Mouse (Mus musculus) small intestine, adult 2 months (tissue): ENCODE data around the gene Astn2. TPM values are rescaled to one million over a fixed set of nuclear protein-coding genes. Genes with fewer than 3 reads are reported as not detected.

Source experiments
- H3K27ac ChIP-seq: fragments of 200-500 bp; 2 replicates; pipeline ENCODE4 v1.5.1; 2012; ENCODE audit warnings: low read depth, low read length, control low read depth, inconsistent platforms; ENCODE audit not compliant: insufficient read depth
- H3K27me3 ChIP-seq: fragments of 200-500 bp; 2 replicates; pipeline ENCODE4 v1.6.1; 2012; ENCODE audit warnings: mild to moderate bottlenecking, moderate library complexity, low read length, inconsistent platforms; ENCODE audit not compliant: control insufficient read depth, insufficient read depth
- H3K36me3 ChIP-seq: fragments of 200-500 bp; 2 replicates; pipeline ENCODE4 v1.6.1; 2012; ENCODE audit warnings: mild to moderate bottlenecking, low read length, control low read depth, inconsistent platforms; ENCODE audit not compliant: control insufficient read depth, insufficient read depth
- H3K4me1 ChIP-seq: fragments of 200-500 bp; 2 replicates; pipeline ENCODE4 v1.6.1; 2012; ENCODE audit warnings: low read length, inconsistent platforms, mixed read lengths; ENCODE audit not compliant: control insufficient read depth, insufficient read depth, insufficient read length
- H3K4me3 ChIP-seq: fragments of 200-500 bp; 2 replicates; pipeline ENCODE4 v1.5.1; 2012; ENCODE audit warnings: low read depth, mild to moderate bottlenecking, control low read depth, inconsistent platforms, low read length, moderate library complexity
- CTCF ChIP-seq: fragments of 200-500 bp; IDR thresholded peaks from 2 replicates; pipeline ENCODE4 v1.5.1; 2012; ENCODE audit warnings: low read depth, mild to moderate bottlenecking, control low read depth, inconsistent platforms, low read length, moderate library complexity, mixed read lengths; ENCODE audit not compliant: insufficient replicate concordance, insufficient read length; ENCODE audit errors: extremely low read depth
- POLR2A ChIP-seq: fragments of 200-500 bp; IDR thresholded peaks from 2 replicates; pipeline ENCODE4 v1.6.1; 2012; ENCODE audit warnings: low read depth, mild to moderate bottlenecking, control low read depth, inconsistent platforms, low read length, moderate library complexity
- WGBS: fragments of 180-500 bp; shearing (Covaris S2); methylation state at CpG from one replicate; pipeline ENCODE4 v1.1.7; 2018; 5-methylcytosine and 5-hydroxymethylcytosine counted together
- polyA plus RNA-seq: library from polyadenylated mRNA; depleted of rRNA; stranded (reverse); fragments of >200 nt; gene quantifications from 2 replicates; pipeline ENCODE4 v1.2.3, GENCODE M21; 2012

Astn2 gene
- polyA plus RNA-seq, 1 experiment = 0.37 TPM

GRCm38 (mm10) chr4:66102037-66102436 lies 302.4 kb downstream of the Astn2 start:
- Histone ChIP-seq H3K36me3 (no peaks in the 10 kb centered on the region), H3K4me1 (no peaks in the 10 kb centered on the region), H3K27ac (no peak overlapping the region), H3K4me3 (no peak overlapping the region), H3K27me3 (no peaks in the 10 kb centered on the region)
- TF ChIP-seq POLR2A (no peak), CTCF (no peak)
- 78% methylated on average over 5 of the region's 5 CpGs for WGBS

GRCm38 (mm10) chr4:66097629-66098028 lies 306.8 kb downstream of the Astn2 start:
- no peak overlapping the region for H3K4me3 ChIP-seq
- no peak overlapping the region for H3K27ac ChIP-seq
- no peaks in the 10 kb centered on the region for H3K4me1 ChIP-seq
- 78% methylated on average over 1 of the region's 1 CpGs for WGBS
- TF ChIP-seq CTCF = no peak
- no peaks in the 10 kb centered on the region for H3K27me3 ChIP-seq
- H3K36me3 ChIP-seq = no peaks in the 10 kb centered on the region

DNA sequence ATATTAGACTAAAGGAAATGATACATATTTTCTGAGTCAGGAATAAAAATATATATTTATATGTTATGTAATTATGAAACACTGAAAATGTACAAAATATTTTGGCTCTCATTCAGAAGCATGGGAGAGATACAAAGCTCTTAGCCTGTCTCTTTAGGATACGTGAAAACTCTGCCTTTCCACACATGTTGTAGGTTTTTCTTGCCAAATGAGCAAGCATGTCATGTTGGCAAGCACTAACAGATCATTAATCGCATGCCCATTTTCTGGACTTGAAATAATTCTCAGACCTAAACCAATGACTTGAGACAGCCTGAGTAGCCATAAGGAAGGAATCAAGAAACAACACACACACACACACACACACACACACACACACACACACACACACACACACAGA lies 308.3 kb downstream of the Astn2 start:
- Histone ChIP-seq H3K4me1 (no peaks in the 10 kb centered on the region), H3K36me3 (no peaks in the 10 kb centered on the region), H3K27ac (no peak overlapping the region), H3K4me3 (no peak overlapping the region), H3K27me3 (no peaks in the 10 kb centered on the region)
- 65% methylated on average over 2 of the region's 2 CpGs for WGBS
- TF ChIP-seq CTCF (no peak), POLR2A (no peak)

GRCm38 (mm10) chr4:66057161-66057560 lies 347.2 kb downstream of the Astn2 start:
- H3K27me3 ChIP-seq = no peaks in the 10 kb centered on the region
- TF ChIP-seq POLR2A (no peak), CTCF (no peak)
- no peak overlapping the region for H3K4me3 ChIP-seq
- no peaks in the 10 kb centered on the region for H3K36me3 ChIP-seq
- H3K27ac ChIP-seq = no peak overlapping the region
- no peaks in the 10 kb centered on the region for H3K4me1 ChIP-seq

GRCm38 (mm10) chr4:66055690-66056089 lies 348.7 kb downstream of the Astn2 start:
- TF ChIP-seq POLR2A (no peak), CTCF (no peak)
- Histone ChIP-seq H3K36me3 (no peaks in the 10 kb centered on the region), H3K27me3 (no peaks in the 10 kb centered on the region), H3K4me3 (no peak overlapping the region), H3K4me1 (no peaks in the 10 kb centered on the region), H3K27ac (no peak overlapping the region)
- WGBS = 86% methylated on average over 4 of the region's 4 CpGs

DNA sequence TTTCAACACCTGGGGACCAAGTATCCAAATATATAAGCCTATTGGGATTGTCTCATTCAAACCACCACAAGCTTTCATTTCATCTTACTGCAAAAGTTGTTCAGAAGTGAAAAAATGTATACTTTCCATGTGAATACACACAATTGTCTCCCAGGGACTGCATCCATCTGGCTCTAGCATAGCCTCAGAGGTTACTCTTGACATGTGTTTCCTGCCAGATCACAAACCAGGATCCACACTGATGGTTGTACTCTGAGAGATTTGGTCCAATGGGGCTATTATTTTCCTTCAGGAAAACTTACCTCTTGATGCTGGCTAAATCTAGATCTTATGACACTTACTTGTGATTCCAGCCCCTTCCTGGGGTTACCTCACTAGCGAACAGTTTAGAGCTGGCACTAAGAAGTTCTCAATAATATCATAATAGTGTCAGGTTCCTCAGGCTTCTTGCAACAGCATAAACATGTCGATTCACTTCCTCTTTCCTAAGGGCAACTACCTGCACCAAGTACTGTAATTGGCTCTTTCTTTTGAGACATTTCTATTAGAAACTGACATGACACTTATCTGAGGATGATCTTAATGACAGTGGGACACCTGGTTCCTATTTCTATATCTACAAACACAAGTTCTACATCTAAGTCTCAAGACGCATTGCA lies 361.3 kb downstream of the Astn2 start:
- TF ChIP-seq POLR2A (no peak), CTCF (no peak)
- WGBS = 73% methylated on average over 3 of the region's 3 CpGs
- Histone ChIP-seq H3K4me1 (no peaks in the 10 kb centered on the region), H3K36me3 (no peaks in the 10 kb centered on the region), H3K27ac (no peak overlapping the region), H3K4me3 (no peak overlapping the region), H3K27me3 (no peaks in the 10 kb centered on the region)

DNA sequence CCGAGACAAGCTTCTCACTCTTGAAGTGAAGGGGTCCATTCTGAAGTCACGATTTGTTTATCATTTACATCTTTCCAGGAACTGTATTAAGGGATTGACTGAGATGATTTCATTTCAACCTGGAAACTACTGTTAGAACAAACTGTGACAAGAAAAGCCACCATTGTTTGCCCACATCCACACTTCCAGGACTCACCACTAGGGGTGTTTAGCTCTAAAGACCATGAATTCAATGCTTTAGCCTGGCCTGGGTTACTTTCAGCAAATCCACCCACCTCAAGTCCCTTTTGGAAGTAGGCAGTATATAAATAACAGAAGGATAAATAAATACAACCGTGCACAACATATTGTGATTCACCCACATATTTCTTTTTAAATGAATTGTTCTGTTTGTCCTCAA lies 370.6 kb downstream of the Astn2 start:
- H3K36me3 ChIP-seq = no peaks in the 10 kb centered on the region
- H3K4me3 ChIP-seq = no peak overlapping the region
- H3K4me1 ChIP-seq = no peaks in the 10 kb centered on the region
- H3K27ac ChIP-seq = no peak overlapping the region
- no peak for TF ChIP-seq POLR2A
- TF ChIP-seq CTCF = no peak
- 74% methylated on average over 3 of the region's 3 CpGs for whole genome bisulfite sequencing
- H3K27me3 ChIP-seq = no peaks in the 10 kb centered on the region

- no peak overlapping the region for H3K4me3 ChIP-seq
- no peak overlapping the region for H3K27ac ChIP-seq
- 56% methylated on average over 9 of the region's 9 CpGs for WGBS
- H3K36me3 ChIP-seq = no peaks in the 10 kb centered on the region
- no peak for TF ChIP-seq CTCF
- H3K27me3 ChIP-seq = no peaks in the 10 kb centered on the region
- H3K4me1 ChIP-seq = no peaks in the 10 kb centered on the region
Observed at GRCm38 (mm10) chr4:66031320-66031870, 373.0 kb downstream of the Astn2 start.
